20 mouse cellular contexts compared by ENCODE assay signal in the genomic region with DNA sequence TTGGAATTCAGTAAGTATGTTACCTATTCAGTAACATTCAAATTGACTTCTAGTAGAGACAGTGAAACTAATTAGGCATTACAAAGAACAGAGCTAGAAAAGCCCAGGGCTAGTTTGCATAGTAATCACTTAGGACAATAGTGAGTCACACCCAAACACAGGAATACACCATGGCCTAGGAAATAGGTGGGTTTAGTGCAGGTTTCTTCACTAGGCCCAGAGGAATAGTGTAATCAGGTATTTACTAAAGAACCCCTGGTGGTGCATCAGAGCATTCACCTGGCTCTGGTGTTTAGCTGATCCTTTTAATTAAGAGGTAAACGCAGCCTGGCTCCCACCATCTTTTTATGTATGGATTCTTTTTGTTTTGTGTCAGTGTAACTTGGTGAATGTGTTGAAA. TPM values are rescaled to one million over a fixed set of nuclear protein-coding genes. Genes with fewer than 3 reads are reported as not detected.
"Had no signal": no experiment of that assay in that cellular context is flagged by ENCODE, and none has a peak within 500 bp of the region (broad histone marks: within the 10 kb centered on the region; RNA-seq: fewer than 3 reads in every experiment).

No protein-coding gene starts in this region.

- H3K4me3 ChIP-seq: midbrain, embryonic 10.5 days; midbrain, embryonic 12.5 days; myocyte; neural tube, embryonic 13.5 days; neural tube, embryonic 15.5 days had no signal

- H3K9me3 ChIP-seq: midbrain, embryonic 10.5 days; midbrain, embryonic 12.5 days; neural tube, embryonic 13.5 days; neural tube, embryonic 15.5 days had no signal

- H3K4me1 ChIP-seq: midbrain, embryonic 10.5 days; midbrain, embryonic 12.5 days; neural tube, embryonic 13.5 days; neural tube, embryonic 15.5 days had no signal

- DNase-seq: lung, adult 18-20 months; lung, embryonic 14.5 days; lung, postnatal 10 days; lung, postnatal 4 days; midbrain, embryonic 14.5 days; retina, postnatal 1 day; right cerebral cortex, adult 18-20 months; right cerebral cortex, postnatal 25 days; right cerebral cortex, postnatal 4 days; spleen, adult 18-20 months; thymus, adult 18-20 months; thymus, postnatal 14 days; thymus, postnatal 36 days had no signal

- H3K27me3 ChIP-seq: midbrain, embryonic 12.5 days; neural tube, embryonic 13.5 days; neural tube, embryonic 15.5 days had no signal

- H3K9ac ChIP-seq: lung, embryonic 14.5 days; midbrain, embryonic 12.5 days; neural tube, embryonic 13.5 days; neural tube, embryonic 15.5 days had no signal

- ATAC-seq: midbrain, embryonic 16.5 days had no signal

- H3K27ac ChIP-seq: midbrain, embryonic 10.5 days; midbrain, embryonic 12.5 days; neural tube, embryonic 13.5 days; neural tube, embryonic 15.5 days had no signal

- H3K36me3 ChIP-seq: midbrain, embryonic 10.5 days; midbrain, embryonic 12.5 days; neural tube, embryonic 13.5 days; neural tube, embryonic 15.5 days had no signal

RNA-seq across cellular contexts. Expression of gene Adgrg6, which starts 38.0 kb away (rescaled TPM):
- total RNA-seq: megakaryocyte-erythroid progenitor cell, adult 5-6 weeks had no signal
